Mouse (Mus musculus) neural tube, embryonic 11.5 days (tissue): ENCODE data around the gene Sept9. TPM values are rescaled to one million over a fixed set of nuclear protein-coding genes. Genes with fewer than 3 reads are reported as not detected.

ENCODE experiments used
- ATAC-seq: fragments of 200-750 bp; cut with Nextera tagmentation; 2 replicates; pipeline ENCODE4 v1.8.0; 2017; ENCODE audit warnings: moderate number of reproducible peaks, mild to moderate bottlenecking, moderate TSS enrichment, moderate library complexity; ENCODE audit not compliant: insufficient read depth, low FRiP score, low TSS enrichment
- DNase-seq: peaks from one replicate; pipeline ENCODE4 v3.0.0-alpha.2; 2015; ENCODE audit warnings: low spot score
- H3K27ac ChIP-seq: fragments of 300-500 bp; sonication (generic); 2 replicates; pipeline ENCODE4 v1.5.1; 2014; ENCODE audit warnings: low read depth, mild to moderate bottlenecking, low read length
- H3K27me3 ChIP-seq: fragments of 300-500 bp; sonication (generic); 2 replicates; pipeline ENCODE4 v1.6.1; 2014; ENCODE audit warnings: mild to moderate bottlenecking, low read length, mixed read lengths; ENCODE audit not compliant: control insufficient read depth, insufficient read depth
- H3K36me3 ChIP-seq: fragments of 300-500 bp; sonication (generic); 2 replicates; pipeline ENCODE4 v1.6.1; 2014; ENCODE audit warnings: mild to moderate bottlenecking, low read length, moderate library complexity, mixed read lengths; ENCODE audit not compliant: control insufficient read depth, insufficient read depth
- H3K4me1 ChIP-seq: fragments of 300-500 bp; sonication (generic); 2 replicates; pipeline ENCODE4 v1.6.1; 2014; ENCODE audit warnings: low read length, mixed read lengths; ENCODE audit not compliant: control insufficient read depth, insufficient read depth
- H3K4me2 ChIP-seq: fragments of 300-500 bp; sonication (generic); 2 replicates; pipeline ENCODE4 v1.6.1; 2014; ENCODE audit warnings: low read depth, mild to moderate bottlenecking, moderate library complexity
- H3K4me3 ChIP-seq: fragments of 300-500 bp; sonication (generic); 2 replicates; pipeline ENCODE4 v1.5.1; 2014; ENCODE audit warnings: low read depth, low read length
- H3K9ac ChIP-seq: fragments of 300-500 bp; sonication (generic); 2 replicates; pipeline ENCODE4 v1.6.1; 2014; ENCODE audit warnings: mild to moderate bottlenecking, low read length
- H3K9me3 ChIP-seq: fragments of 300-500 bp; sonication (generic); 2 replicates; pipeline ENCODE4 v1.6.1; 2016; ENCODE audit warnings: low read length; ENCODE audit not compliant: control insufficient read depth
- WGBS: fragments of 180-500 bp; shearing (Covaris S2); extraction: QIAGEN DNeasy Blood & Tissue Kit; methylation state at CpG from one replicate; pipeline ENCODE4 v1.1.7; 2014; 5-methylcytosine and 5-hydroxymethylcytosine counted together
- polyA plus RNA-seq: library from polyadenylated mRNA; unstranded; fragments of >200 nt; fragmentation: Nextera tagmentation; extraction: Ambion mirVana; gene quantifications from 2 replicates; pipeline ENCODE4 v1.2.1, GENCODE M21; 2014

Gene Sept9
- polyA plus RNA-seq, 1 experiment from 2014 or later: 183 TPM

DNA sequence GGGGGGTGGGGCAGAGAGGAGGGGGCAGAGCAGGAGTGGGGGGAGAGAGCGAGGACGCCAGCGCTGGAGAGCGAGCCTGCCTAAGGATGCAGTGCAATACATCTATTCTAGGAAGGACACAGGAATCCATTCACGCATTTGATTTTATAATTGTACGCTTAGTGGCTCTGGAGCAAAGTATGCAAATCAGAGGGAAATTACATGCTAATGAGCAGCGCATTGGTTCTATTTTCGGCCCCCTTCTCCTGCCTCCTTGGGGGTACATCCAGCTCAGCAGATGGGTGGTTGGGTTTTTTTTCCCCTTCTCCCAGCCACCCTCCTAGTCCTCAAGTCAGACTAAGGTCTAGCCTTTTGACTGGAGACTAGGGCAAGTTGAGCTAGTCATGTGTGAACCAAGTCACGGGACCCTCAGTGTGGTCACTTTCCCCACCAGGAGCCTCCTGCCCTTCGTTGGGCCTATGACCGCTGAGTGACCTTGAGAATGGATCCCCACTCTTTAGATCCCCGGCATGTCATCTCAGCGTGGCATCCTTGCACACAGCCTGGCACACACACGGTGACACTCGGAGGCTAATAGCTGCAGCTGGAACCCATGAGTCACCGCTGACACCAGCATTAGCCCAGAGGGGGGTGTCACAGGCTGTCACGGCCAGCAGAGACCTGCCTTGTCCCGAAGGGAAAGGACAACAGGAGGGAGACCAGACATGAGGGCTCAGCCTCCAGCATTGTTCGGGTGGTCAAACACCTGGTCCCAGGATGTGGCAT lies 29.5 kb upstream of the Sept9 start:
- DNase-seq: no peak
- Histone ChIP-seq H3K4me2 (no peak overlapping the region), H3K9me3 (no peaks in the 10 kb centered on the region), H3K27ac (no peak overlapping the region), H3K4me1 (no peaks in the 10 kb centered on the region; the same call in 1 of the 2 replicates), H3K36me3 (no peaks in the 10 kb centered on the region), H3K27me3 (no peaks in the 10 kb centered on the region), H3K4me3 (no peak overlapping the region), H3K9ac (no peak overlapping the region)
- no peak for ATAC-seq
- WGBS: 91% methylated on average over 18 of the region's 19 CpGs

- Histone ChIP-seq H3K9me3 (no peaks in the 10 kb centered on the region), H3K9ac (no peak overlapping the region), H3K27me3 (no peaks in the 10 kb centered on the region), H3K4me1 (no peaks in the 10 kb centered on the region; the same call in 1 of the 2 replicates), H3K4me2 (peak overlapping the region; percentile 28), H3K36me3 (no peaks in the 10 kb centered on the region), H3K27ac (no peak overlapping the region), H3K4me3 (no peak overlapping the region)
- no peak for DNase-seq
- ATAC-seq: no peak
- 52% methylated on average over 17 of the region's 18 CpGs for WGBS
Measured at GRCm38 (mm10) chr11:117174098-117174892, 25.2 kb upstream of the Sept9 start.

GRCm38 (mm10) chr11:117174924-117175323 lies 24.5 kb upstream of the Sept9 start:
- ATAC-seq: no peak
- Histone ChIP-seq H3K36me3 (no peaks in the 10 kb centered on the region), H3K9ac (no peak overlapping the region), H3K27ac (no peak overlapping the region), H3K9me3 (no peaks in the 10 kb centered on the region), H3K27me3 (no peaks in the 10 kb centered on the region), H3K4me1 (no peaks in the 10 kb centered on the region; the same call in 1 of the 2 replicates), H3K4me2 (peak overlapping the region; percentile 28), H3K4me3 (no peak overlapping the region)
- 61% methylated on average over 15 of the region's 15 CpGs for WGBS
- peak; percentile 43 for DNase-seq

- Histone ChIP-seq H3K4me1 (no peaks in the 10 kb centered on the region; the same call in 1 of the 2 replicates), H3K9me3 (no peaks in the 10 kb centered on the region), H3K27ac (no peak overlapping the region), H3K36me3 (no peaks in the 10 kb centered on the region), H3K27me3 (no peaks in the 10 kb centered on the region), H3K4me2 (no peak overlapping the region), H3K9ac (no peak overlapping the region), H3K4me3 (no peak overlapping the region)
- whole genome bisulfite sequencing: 83% methylated on average over 12 of the region's 12 CpGs
- ATAC-seq (no peak), DNase-seq (no peak)
Measured at GRCm38 (mm10) chr11:117175472-117175871, 24.0 kb upstream of the Sept9 start.

DNA sequence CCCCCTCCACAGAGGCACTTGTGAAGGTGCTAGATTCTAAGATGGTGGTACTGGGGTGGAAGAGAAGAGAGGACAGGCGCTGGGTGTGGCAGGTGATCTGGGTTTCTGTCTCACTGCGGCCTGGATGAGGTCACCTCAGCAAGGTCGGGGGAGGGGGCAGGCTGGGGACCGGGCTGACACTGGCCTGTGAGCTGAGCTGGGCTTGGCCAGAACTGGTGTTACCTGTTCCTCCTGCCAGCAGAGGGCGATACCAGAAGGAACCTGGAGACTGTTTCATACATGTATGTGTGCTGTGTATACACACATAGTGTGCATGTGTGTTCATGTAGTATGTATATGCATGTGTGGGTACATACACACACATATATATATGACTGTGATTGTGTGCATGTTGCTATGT lies 23.2 kb upstream of the Sept9 start:
- Histone ChIP-seq H3K4me3 (no peak overlapping the region), H3K36me3 (no peaks in the 10 kb centered on the region), H3K9ac (no peak overlapping the region), H3K4me2 (no peak overlapping the region), H3K4me1 (no peaks in the 10 kb centered on the region; the same call in 1 of the 2 replicates), H3K27ac (no peak overlapping the region), H3K9me3 (0 out of 2 replicates have a peak, but pooled peaks cover 1% of the 10 kb centered on the region), H3K27me3 (no peaks in the 10 kb centered on the region)
- 35% methylated on average over 5 of the region's 5 CpGs for WGBS
- peak; percentile 47 for DNase-seq
- ATAC-seq: peak; percentile 20; the same call in 1 of the 2 replicates

- Histone ChIP-seq H3K36me3 (no peaks in the 10 kb centered on the region), H3K27me3 (no peaks in the 10 kb centered on the region), H3K9me3 (0 out of 2 replicates have a peak, but pooled peaks cover 2% of the 10 kb centered on the region), H3K27ac (no peak overlapping the region), H3K4me3 (no peak overlapping the region), H3K9ac (no peak overlapping the region), H3K4me2 (no peak overlapping the region), H3K4me1 (no peaks in the 10 kb centered on the region; the same call in 1 of the 2 replicates)
- DNase-seq (peak; percentile 11), ATAC-seq (no peak)
- WGBS: 74% methylated on average over 5 of the region's 5 CpGs
Measured at GRCm38 (mm10) chr11:117176900-117177299, 22.6 kb upstream of the Sept9 start.

DNA sequence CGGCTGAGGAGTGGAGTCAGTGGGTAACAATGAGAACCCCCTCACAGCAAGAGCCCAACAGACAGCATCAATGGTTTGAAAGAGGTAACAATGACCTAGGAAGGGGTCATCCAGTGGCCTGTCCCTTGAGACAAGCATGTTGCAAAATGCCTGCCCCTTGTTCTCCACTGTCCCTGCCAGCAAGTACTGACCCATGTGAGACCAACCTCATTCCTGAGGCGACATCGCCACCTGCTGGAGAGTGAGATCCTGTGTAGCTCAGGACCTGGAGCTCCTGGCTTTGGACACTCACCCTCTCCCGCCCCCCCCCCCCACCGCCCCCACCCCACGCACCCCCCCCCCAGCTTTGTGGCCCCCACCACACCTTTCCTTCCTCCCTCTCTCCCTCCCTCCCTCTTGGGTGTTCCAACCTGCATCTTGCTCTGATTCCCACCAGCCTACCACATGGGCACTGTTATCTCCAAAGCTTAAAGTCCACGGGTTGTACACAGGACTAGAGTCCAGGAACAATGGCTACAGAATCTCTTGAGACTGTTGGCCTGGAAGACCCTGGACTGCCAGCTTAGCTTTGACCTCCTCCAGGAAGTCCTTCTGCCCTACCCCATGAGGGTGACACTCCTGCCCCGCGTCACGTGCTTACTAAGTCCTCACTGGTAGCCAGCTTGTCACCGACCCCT lies 22.0 kb upstream of the Sept9 start:
- DNase-seq (peak; percentile 87), ATAC-seq (0 out of 2 replicates have a peak, but pooled peaks have one; percentile 61)
- H3K27ac ChIP-seq: no peak overlapping the region
- no peak overlapping the region for H3K9ac ChIP-seq
- H3K36me3 ChIP-seq: no peaks in the 10 kb centered on the region
- H3K9me3 ChIP-seq: 0 out of 2 replicates have a peak, but pooled peaks cover 2% of the 10 kb centered on the region
- no peak overlapping the region for H3K4me2 ChIP-seq
- WGBS: 60% methylated on average over 8 of the region's 11 CpGs
- no peaks in the 10 kb centered on the region; the same call in 1 of the 2 replicates for H3K4me1 ChIP-seq
- H3K4me3 ChIP-seq: no peak overlapping the region
- H3K27me3 ChIP-seq: no peaks in the 10 kb centered on the region

DNA sequence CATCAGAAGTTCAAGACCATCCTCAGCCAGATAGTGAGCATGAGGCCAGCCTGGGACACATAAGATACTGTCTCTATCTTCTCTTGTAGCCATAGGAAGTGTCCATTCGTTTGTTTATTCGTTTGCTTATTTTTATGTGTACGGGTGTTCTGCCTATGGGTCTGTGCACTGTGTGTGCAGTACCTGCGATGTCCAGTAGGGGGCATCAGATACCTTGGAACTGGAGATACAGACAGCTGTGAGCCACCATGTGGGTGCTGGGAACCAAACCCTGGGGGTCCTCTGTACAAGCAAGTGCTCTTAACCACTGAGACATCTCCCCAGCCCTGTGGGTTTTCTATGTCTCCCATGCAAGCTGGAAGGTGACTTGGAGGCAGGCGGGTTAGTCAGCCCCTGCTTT lies 19.6 kb upstream of the Sept9 start:
- ATAC-seq (no peak), DNase-seq (no peak)
- no peaks in the 10 kb centered on the region for H3K27me3 ChIP-seq
- no peak overlapping the region for H3K4me2 ChIP-seq
- 0 out of 2 replicates have a peak, but pooled peaks cover 2% of the 10 kb centered on the region for H3K9me3 ChIP-seq
- no peaks in the 10 kb centered on the region for H3K4me1 ChIP-seq
- no peaks in the 10 kb centered on the region for H3K36me3 ChIP-seq
- H3K27ac ChIP-seq: no peak overlapping the region
- H3K4me3 ChIP-seq: no peak overlapping the region
- no peak overlapping the region for H3K9ac ChIP-seq
- WGBS: 80% methylated on average over 5 of the region's 5 CpGs
